Mouse (Mus musculus) myocyte (in vitro differentiated cells): ENCODE results near the gene Tmem248.

Experiments used
- MYOG ChIP-seq, 3 experiments: IDR thresholded peaks; one replicate each; pipeline ENCODE4 v1.6.1; 2011; ENCODE audit warnings: control low read depth in 2 of 3, low read depth in 2 of 3, mild to moderate bottlenecking in 2 of 3; ENCODE audit not compliant: insufficient read length in 2 of 3, control insufficient read depth in 1 of 3, insufficient read depth in 1 of 3
- POLR2A ChIP-seq: IDR thresholded peaks from one replicate; pipeline ENCODE4 v1.6.1; 2011; ENCODE audit warnings: low read depth, mild to moderate bottlenecking, control low read depth, moderate library complexity; ENCODE audit not compliant: insufficient read length
- REST ChIP-seq: IDR thresholded peaks from one replicate; pipeline ENCODE4 v1.6.1; 2011; ENCODE audit warnings: mild to moderate bottlenecking, control low read depth, moderate library complexity; ENCODE audit not compliant: insufficient read depth, insufficient read length
- TCF12 ChIP-seq: IDR thresholded peaks from one replicate; pipeline ENCODE4 v1.6.1; 2011; ENCODE audit warnings: mild to moderate bottlenecking, control low read depth; ENCODE audit not compliant: poor library complexity, insufficient read depth, severe bottlenecking

DNA sequence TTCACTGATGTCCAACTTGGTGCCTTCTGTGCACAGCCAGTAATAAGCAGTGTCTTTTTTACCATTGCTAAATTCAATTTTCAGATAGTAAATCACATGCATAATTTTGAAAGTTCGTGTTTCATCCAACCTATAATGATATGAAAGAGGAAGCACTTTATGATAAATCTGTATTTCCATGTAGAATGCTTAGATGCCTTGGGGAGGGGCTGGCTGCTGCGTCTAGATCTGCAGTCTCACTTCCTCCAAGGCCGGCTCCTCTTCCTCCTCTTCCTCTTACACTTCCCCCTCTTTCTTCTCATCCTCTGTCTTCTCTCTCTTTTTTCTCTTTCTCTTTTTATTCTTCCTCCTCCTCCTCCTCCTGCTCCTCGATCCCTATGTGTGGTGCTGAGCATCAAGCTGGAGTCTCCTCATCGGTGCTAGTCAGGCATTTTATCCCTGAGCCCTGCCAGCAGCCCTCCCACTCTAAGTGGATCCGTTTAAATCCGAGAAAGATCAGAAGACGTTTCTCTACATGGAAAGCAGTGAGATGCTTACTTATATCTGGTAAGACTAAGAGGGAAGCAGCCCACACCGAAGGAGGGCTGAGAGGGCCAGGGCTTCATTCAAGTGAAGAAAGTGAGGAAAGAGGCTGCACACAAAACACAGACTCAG, 66.3 kb downstream of the Tmem248 start:
- TF ChIP-seq POLR2A (no peak), TCF12 (no peak), MYOG (IDR thresholded peaks at IDR 0.05; ENCODE audit: control insufficient read depth in 1 of 3, insufficient read depth in 1 of 3, insufficient read length in 2 of 3, low read depth in 2 of 3) (no peak), REST (no peak)
